Mouse (Mus musculus) layer of hippocampus, adult 9-11 months (tissue): ENCODE measurements around the gene Rcc1l.

Source experiments
- DNase-seq: peaks from one replicate; pipeline ENCODE4 v3.0.0; 2022

The Rcc1l gene

DNA sequence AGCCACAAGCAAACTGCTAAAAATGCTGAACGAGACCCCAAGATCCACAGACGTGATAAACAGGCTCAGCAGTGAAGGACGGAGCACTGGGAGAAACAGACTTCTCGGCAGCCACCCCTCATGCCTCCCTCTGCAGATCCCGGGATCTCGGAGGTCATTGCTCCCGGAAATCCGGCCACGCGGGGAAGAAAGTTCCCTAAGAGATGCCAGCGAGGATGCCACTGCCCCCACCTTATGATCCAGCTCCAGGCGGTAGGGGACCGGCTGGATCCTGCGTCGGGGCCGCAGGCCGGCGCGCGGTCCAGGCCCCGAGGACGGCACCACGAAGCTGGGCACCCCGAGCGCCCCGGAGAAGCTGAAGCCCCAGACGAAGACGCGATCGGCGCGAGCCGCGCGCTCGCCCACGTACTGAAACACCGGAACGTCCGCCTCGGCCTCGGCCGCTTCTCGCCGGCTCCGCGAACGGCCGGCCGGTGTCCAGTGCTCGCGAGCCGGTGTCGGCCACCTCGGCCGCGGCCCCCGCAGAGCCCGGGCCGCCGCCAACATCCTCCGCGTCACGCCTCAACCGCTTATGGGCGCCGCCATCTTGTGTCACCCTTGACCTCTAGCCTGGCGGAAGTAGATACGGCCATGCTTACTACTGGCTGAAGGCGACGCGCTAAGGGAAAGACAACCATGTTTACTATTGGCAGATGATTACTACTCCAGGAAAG is at the start of gene Rcc1l:
Gene Rcc1l (minus strand): TSS at position 606 of the 713 bp plus-strand sequence.
- peak; percentile 90 for DNase-seq

DNA sequence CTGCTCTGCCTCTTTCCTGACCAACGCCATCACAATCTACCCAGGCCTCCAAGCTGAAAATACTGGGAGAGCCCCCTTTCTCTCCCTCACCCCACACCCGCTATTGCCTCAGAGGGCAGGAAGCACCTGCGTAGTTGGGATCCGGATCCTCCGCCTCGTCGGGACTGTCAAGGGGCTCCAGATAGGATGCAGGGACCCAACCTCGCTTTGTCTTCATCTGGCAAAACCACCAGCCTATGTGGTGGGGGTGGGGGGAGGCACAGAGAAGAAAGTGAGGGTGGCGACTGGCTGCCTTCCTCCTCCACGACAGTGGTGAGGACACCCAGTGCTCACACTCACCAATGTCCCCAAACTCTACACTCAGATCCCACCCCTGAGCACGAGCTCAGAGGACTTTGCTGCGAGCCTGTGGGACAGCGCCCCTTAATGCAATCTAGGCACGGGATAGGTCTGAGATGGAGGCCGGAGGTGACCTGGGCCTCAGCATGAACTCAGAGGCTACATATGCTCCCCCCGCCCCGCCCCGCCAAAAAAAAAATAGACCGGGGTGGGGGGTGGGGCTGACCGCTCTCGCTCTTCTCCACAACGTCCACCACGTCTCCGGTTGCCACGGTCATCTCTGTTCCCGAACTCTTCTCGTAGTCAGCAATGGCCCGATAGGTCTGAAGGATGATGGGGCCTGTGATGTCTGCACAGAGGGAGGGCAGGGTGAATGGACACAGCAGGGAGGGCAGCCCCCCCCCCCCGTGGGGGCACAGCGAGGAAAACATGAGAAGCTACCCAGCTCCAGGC is 48.7 kb upstream of the Rcc1l start:
- no peak for DNase-seq

DNA sequence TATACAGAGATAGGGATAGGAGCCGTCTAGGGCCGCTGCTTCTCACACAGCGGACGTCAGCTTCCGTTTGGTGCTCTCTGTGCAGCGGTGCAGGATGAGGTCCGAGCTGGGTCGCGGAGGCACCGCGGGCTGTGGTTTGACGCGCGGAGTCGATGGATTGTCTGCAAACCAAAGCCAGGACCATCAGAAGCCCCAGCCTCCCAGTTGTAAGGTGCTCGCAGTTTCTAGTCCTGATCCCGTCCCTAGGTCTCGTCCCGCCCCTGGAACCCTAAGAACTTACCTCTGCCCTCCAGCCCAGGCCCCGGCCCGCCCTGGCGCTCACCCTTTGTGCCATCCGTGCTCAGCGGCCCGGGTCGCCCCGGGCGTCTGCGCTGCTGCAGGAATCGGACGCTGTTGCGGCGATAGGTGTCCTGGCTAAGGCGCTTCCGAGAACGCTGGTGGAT is 45.2 kb upstream of the Rcc1l start:
- no peak for DNase-seq

DNA sequence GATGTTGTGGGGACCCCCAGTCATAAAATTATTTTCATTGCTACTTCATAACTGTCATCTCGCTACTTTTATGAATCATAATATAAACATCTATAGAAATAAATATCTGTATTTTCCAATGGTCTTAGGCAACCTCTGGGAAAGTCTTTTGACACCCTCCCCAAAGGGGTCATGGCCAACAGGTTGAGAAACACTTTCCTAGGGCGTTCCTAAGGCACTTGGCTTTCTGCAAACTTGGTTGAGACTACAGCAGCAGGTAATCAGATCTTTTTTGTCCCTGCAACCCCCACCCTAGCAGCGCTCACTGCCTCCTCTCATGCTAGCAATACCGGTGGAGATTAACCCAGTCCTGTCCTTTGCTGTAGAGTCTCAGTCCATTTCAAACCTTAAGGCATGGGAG is 44.7 kb upstream of the Rcc1l start:
- DNase-seq: no peak

DNA sequence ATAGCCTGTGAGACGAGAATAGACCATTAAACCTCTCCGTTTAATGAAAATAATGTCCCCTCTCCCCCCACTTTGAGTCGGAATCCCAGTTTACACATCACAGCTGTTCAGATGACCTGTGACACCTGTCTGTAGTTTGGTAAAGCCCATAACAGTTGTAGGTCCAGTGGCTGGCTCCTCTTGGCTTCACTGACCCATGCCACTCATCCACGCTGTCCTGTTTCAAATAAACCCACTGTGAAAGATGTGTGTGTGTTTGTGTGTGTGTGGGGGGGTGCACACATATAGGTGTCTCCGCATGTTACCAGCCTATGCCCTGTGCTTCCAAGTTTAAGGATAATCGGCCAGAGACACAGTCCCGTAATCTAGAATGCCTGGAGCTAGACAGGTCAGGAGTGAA is 41.3 kb upstream of the Rcc1l start:
- DNase-seq: no peak

DNA sequence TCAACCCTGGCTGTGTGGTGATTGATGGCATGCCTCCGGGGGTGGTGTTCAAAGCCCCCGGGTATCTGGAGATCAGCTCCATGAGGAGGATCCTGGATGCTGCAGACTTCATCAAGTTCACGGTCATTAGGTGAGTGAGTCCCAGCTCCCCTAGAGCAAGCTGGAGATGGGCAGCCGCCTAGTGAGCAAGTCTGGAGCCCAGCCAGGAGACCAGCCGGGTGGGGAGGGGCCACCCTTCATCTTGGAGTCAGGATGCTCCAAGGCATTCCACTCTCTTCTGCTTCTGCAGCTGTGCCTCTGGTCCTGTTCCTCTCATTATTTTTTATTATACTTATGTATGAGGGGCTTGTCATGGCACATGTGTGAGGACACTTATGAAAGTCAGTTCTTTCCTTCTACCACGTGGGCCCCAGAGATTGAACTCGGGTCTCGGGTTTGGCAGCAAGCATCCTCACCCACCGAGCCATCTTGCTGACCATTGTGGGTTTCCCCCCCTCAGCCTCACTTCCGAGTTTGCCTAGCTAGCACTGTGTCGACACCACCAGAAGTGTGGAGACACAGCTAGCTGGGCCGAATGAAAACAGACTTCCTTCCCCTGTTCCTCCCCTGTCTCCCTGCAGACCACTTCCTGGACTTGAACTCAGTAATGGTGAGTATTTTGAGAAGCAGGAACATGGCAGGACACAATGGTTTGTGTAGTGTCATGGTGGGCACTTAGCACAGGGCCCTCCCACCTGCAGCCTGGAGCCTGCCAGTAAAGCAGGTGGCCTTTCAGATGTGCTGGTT is 37.6 kb upstream of the Rcc1l start:
- DNase-seq: peak; percentile 45

DNA sequence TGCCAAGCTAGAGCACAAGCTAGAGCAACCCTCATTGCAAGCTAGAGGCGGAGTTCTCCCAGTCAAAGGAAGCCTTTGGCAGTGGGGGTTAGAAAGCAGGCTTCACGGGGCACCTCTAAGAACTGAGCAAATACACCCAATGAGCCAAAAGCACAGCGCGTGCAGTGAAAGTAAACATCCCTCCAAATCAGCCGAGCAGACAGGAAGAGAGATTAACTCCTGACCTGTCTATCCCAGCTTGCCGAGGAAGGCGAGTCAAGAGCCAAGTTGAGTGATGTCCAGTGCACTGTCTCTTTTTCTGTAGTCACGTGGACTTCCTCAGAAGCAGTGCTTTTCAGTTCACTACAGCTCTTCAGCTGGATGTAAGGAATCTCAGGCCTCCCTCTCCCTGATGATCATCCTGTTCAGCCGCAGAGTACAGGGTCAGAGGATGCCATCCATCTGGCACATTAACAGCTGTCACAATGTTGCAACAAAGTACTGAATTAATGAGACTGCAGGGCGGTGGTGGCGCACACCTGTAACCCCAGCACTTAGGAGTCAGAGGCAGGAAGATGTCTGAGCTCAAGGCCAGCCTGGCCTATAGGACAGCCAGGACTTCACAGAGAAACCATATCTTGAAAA is 33.5 kb upstream of the Rcc1l start:
- no peak for DNase-seq

DNA sequence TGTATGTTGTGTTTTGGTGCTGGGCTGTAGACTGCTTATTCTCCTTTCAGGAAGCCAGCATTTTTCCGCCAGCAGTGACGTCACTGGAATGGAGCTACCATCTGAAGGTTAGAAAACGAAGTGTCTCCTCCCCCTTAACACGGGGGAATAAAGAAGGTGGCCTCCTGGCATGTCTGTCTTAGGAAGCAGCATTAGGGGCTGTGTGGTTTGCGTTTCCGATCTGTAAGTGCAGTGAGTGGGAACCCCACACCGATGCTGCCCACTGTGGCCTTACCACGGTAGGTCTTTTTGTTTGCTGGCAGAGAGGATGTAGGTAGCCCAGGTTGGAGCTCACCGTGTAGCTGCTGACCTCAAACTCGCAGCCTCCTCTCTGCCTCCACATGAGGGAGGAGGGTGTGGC is 30.1 kb upstream of the Rcc1l start:
- DNase-seq: no peak

DNA sequence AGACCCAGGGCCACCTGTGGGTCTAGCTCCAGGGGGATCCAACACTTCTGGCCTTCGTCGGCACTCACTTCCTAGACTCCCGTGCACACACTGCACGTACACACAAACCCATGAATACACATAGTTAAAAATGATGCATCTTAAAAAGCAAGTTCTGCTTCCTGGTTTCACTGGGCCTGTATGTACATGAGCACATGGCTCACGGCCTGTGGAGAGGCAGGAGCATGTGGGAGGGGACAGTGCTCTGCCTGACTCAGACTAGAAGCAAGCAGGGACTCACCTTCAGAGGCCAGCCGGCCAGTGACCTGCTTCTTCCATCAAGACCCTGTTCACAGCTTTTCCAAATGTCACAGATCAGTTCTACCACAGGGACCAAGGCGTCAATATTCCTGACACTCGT is 17.1 kb upstream of the Rcc1l start:
- no peak for DNase-seq

DNA sequence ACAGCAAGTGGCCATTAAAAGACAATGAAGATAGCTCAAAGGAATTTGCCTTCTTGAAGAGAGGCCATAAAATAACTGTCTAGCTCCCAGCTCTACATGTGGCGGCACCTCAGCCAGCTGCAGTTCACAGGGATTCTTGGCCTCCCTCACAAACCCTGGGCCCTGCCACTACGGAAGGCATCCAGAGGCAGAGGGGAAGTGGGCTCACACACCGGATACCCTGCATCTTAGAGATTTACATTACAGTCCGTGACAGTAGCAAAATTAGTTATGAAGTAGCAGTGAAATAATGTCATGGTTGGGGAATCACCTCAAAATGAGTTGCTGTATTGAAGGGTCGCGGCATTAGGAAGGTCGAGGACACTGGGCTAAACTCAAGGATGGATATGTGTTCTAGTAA is 12.0 kb upstream of the Rcc1l start:
- DNase-seq: no peak

DNA sequence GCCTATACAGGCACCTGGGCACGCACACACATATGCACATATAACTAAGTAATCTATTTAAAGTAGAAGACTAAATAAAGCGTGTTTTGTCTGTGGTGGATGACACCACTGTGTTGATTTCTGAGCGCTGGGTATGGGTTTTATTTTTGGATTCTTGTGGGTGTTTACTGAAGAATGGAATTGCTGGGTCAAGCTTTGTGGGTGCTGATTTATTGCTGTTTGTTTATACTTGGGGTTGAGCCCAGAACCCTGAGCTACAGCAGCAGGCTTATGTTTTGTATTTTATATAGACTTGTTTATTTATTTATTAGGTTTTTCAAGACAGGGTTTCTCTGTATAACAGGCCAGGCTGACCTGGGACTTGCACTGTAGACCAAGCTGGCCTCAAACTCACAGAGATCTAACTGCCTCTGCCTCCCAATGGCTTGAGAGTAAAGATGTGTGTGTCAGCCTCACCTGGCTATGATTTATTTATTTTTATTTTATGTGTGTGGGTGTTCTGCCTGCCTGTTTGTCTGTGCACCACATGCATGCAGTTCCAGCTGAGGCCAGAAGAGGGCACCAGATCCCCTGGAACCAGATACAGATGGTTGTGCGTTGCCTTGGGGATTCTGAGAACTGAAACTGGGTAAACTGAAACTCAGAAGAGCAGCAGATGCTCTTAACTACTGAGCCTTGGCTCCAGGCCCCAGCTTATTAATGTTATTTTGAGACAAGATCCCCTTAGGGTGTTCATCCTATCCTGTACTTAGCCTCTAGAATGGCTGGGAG is 10.6 kb upstream of the Rcc1l start:
- DNase-seq: peak; percentile 52

DNA sequence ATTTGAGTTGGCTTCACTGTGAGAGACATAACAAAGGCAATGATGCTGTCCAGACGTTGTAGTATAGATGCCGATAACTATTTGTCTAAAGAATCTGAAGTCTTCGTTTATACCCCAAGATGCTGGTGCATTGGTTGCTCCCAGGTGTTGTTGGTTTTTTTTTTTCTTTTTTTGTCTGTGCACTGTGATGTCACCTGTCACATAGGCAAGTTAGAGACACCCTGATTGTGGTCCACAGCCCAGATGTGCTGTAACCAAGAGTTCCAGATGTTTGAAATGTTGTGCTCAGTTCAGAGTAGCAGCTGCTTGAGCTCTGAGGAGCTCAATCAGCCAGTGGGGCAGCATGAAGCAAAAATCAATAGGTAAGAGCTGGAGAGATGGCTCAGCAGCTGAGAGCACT is 9.5 kb upstream of the Rcc1l start:
- no peak for DNase-seq

DNA sequence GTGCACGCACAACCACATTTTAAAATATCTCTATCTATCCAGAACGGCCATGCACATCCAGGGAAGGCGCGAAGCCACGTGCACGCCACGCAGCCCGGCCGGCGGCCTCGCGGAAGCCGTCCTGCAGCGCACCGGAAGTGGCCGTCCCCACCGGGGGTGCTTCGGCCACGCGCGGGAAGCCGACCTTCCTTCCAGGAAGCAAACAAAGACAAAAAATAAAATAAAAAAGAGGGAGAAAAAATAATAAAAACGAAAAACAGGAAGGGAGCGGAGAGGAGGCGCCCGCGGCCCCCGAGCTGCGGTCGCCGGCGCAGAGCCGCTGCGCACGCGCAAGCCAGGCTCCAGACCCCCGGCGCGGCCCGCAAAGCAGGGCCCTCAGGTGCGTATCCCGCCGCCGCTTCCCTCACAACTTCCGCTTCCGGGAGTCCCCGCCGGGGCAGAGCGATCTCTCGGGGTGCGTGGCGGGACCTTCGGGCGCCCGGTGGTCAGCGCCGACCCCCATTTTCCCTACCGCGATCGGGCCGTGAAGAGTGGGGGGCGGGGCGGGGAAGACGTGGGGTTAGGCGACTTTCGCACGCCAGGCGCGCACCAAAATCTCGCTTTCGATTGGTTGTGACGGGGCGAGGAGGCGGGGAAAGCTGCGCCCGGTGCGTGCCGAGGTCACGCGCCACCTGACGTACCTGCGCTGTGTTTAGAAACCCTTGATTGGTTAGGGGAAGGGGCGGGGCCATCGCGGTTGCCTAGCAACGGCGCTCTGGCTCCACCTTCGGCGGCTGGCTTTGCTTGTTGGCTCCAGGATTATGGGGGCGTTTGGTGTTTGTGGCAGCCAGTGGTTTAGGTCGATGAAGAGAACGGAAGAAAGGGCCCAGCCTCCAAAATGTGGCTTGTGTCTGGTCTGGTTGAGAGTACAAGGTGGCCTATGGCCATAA is 7.6 kb upstream of the Rcc1l start, which contains the start of gene Gtf2ird2:
Gene Gtf2ird2 (plus strand): TSS at position 140 of the 929 bp plus-strand sequence.
- DNase-seq: peak; percentile 99

DNA sequence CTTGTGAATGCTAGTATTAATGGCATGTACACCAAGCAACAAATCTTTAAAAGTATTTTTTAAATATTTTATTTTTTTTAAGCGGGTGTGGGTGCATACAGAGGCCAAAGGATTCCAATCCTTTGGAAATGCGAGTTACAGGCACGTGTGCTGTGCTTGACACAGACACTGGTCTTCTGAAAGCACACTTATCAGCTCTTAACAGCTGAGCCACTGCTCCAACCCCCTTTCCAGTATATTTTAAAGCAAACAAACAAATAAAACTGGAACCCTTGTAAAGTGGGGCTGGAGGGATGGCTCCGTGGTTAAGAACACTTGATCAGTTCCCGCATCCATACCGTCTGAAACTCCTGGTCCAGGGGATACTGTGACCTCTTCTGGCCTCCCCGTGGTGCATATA is 6.6 kb upstream of the Rcc1l start:
- DNase-seq: no peak

DNA sequence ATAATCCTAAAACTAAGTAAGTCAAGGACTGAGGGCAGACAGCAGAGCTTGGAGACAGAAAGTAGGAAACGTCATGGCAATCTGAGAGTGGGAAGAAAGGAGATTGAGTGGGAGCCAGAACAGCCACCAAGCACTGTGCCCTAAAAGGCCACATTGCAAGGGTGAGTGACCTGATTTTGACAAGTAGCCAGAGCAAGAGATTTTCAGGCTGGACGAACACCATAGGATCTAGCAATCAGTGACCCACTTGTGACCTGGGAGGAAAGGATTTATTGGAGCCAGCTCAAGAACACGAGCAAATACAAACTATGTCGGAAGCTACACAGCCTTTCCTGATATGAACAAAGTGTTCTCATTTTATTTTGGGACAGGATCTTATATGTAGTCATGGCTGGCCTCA is 6.2 kb upstream of the Rcc1l start:
- no peak for DNase-seq

DNA sequence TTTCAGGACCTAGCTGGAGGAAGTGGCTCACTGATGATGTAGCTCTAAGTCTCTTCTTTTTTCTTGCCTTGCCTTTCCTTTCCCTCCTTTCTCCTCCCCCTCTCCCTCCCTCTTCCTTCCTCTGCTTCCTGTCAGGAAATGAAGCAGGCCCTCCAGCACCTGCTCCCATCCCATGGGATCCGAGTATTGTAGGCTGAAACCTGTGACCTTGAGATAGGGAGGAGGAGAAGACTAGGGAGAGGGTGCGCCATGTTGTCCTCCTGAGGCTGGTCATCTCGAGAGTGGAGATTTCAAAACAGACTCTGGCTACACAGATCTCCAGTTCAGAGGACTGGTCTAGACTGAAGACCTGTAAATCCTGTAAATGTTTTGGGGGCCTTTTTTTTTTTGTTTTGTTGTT is 5.6 kb upstream of the Rcc1l start:
- no peak for DNase-seq

DNA sequence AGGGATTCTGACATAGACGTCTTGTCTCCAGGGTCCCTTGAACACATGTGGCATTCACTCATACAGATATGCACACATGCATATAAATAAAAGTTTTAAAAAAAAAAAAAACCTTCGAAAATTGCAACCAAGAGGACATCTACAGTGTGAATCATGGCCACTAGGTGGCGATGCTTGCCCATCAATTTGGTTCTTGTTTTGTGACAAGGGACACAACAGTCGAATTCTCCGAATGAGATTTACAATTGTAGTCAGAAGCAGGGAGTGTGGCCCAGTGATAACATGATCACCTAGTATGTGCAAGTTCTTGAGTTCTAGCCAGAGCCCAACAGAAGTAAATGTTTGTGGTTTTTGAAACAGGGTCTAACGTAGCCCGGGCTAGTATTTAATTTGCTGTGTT is 3.3 kb upstream of the Rcc1l start:
- peak; percentile 67 for DNase-seq

DNA sequence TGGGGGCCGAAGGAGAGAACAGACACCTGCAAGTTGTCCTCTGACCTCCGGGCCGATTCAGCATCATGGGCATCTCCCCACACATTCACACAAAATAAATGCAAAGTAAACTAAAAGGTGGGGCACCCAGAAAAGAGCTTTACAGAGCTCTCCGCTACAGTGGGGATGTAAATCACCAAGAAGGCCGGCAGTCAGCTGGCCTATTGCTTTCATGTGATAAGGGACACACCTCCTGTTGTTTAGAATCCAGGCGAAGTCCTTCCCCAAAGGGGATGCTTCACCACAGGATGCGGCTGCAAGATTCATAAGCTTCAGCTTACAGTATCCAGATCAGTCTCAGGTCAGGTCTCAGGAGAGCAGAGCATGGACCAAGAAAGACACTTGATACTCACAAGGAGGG is 2.0 kb upstream of the Rcc1l start:
- no peak for DNase-seq

DNA sequence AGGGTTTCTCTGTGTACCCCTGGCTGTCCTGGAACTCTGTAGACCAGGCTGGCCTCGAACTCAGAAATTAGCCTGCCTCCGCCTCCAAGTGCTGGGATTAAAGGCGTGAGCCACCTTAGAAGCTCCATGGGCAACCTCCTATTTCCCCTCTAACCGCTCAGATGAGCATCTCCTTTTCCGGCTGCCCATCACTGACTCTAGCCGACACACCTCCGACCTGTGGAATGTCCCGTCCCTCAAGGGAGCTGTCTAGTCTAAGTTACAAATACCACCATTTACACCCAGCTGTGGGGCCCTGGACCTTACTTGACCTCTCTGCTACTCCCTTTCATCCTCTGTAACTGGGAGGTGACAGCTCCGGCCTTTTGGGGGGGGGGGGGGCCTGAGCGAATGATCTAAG is 878 bp downstream of the Rcc1l start:
- no peak for DNase-seq

DNA sequence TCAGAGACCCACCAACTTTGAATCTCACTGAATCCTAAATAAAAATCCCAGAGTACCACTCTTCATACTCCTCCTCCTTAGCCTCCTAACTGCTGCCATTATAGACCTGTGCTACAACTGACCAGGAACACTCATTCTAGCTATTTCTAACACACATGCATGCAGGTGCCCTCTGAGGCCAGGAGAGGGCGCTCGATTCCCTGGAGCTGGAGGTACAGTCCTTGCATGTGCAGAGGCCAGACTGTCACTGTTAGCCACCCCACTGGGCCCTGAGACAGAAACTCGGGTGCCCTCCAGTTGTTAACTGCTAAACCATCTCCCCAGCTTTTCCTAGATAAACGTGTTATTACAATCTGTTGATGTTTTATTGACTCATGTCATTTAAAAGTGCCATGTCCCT is 3.4 kb downstream of the Rcc1l start:
- DNase-seq: no peak

DNA sequence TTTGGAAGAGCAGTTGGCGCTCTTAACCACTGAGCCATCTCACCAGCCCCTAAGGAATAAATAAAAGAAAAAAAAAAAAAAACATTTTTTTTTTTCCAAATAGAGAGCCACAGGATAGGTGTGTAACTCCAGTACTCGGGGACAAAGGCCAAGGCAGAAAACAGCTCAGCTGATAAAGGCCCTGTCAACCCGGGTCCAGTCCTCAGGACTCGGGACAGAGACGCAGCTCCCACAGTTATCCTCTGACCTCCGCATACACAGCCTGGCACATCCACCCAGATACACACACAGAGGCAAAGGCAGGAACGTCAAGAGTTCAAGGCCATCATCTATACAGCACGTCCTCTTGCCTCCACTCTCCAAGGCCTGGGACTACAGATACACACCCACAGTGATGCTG is 6.4 kb downstream of the Rcc1l start:
- DNase-seq: no peak
